Mouse (Mus musculus): ENCODE measurements around the gene Nfib. TPM values are rescaled to one million over a fixed set of nuclear protein-coding genes. Genes with fewer than 3 reads are reported as not detected.

Nfib gene
- total and polyA plus RNA-seq, 3 experiments, result 0.04 to 0.11 (median 0.09) TPM

DNA sequence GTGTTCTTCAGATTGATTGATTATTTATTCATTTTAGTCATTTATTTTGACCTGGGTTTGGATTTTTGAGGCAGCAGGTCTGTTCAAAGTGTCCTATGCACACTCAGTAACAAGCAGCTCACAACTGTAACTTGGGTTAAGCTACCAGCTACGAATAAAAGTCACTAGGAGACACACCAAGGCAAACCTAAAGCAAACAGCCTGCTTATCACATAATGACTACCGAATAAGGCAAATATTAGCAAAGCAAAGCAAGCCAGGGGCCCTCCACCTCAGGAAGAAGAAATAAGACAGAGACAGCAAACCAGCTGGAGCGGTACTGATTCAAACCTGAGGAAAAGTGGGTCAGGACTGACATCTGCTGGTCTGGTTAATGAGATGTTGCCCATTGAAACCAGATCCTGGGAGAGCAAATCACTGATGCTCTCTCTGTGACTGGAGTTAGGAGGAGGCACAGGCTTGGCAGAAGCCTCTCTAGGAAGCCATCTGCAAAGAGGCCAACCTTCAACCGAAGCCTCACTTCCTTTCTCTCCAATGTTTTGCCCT, 116.1 kb downstream of the Nfib start (continued):
- TF ChIP-seq SMC3 (IDR thresholded peaks at IDR 0.05; ENCODE audit: low read depth, low read length), result peak; percentile 64
- TF ChIP-seq E2F4 (IDR thresholded peaks at IDR 0.05; ENCODE audit: insufficient replicate concordance, low read depth, low read length), result no peak
- no peak for TF ChIP-seq POLR2A (IDR thresholded peaks at IDR 0.05; ENCODE audit: low read depth, low read length)
- TF ChIP-seq MAX (IDR thresholded peaks at IDR 0.05; ENCODE audit: low read length), result no peak
- TF ChIP-seq ELF1 (IDR thresholded peaks at IDR 0.05; ENCODE audit: low read depth, low read length), result no peak
- TF ChIP-seq MAFK (IDR thresholded peaks at IDR 0.05; ENCODE audit: insufficient replicate concordance, low read length), result no peak

DNA sequence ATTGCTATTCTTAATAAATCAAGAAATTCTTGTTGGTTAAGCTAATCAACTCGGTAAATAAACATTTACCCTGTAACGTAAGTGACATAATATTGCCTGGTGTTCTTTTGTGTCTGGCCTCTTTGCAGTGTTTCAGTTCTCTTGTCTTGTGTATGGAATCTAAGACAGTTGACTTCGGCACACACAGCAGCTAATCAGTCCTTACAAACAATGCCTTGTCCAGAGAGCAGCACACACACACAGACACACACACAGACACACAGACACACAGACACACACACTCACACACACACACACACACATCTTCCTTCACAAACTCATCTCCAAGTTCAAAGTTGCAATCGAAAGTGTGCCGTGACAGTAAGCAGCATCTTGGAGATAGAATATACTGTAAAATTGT, 116.8 kb downstream of the Nfib start:
- in situ Hi-C loops (cut with MboI; ENCODE audit: low pct_ligation_motif_present, low pct_unique_long_range_greater_than_20kb, low sequenced_read_pairs), result no loop called here
- Histone ChIP-seq H3K4me3 (replicated peaks in 1 of 3; ENCODE audit: low read depth in 2 of 3, low read length in 2 of 3, poor library complexity in 1 of 3) (no peak overlapping the region), H3K9ac (ENCODE audit: insufficient read depth, low read depth) (no peak overlapping the region), H3K79me2 (replicated peaks; ENCODE audit: control insufficient read depth, extremely low read depth, insufficient read depth, poor library complexity, severe bottlenecking) (no peaks in the 10 kb centered on the region), H3K4me1 (ENCODE audit: control insufficient read depth in 1 of 2, insufficient read depth in 2 of 2) (peaks cover 3 to 6% of the 10 kb centered on the region in 2 experiments; a peak in 3 of 4 replicates), H3K27me3 (replicated peaks) (no peaks in the 10 kb centered on the region), H3K9me3 (replicated peaks; ENCODE audit: low read length) (no peaks in the 10 kb centered on the region), H3K36me3 (replicated peaks in 1 of 2; ENCODE audit: control insufficient read depth in 1 of 2, insufficient read depth in 1 of 2, low read length in 1 of 2) (no peaks in the 10 kb centered on the region), H3K27ac (ENCODE audit: insufficient read depth, low read depth) (no peak overlapping the region), H3K4me2 (ENCODE audit: insufficient read depth, low read depth, poor library complexity, severe bottlenecking) (no peak overlapping the region; the same call in 1 of the 2 replicates)
- TF ChIP-seq CHD2 (IDR thresholded peaks at IDR 0.05; ENCODE audit: low read length) (no peak), USF2 (conservative IDR thresholded peaks at IDR 0.05; ENCODE audit: low read depth, low read length) (no peak), ZKSCAN1 (IDR thresholded peaks at IDR 0.05; ENCODE audit: borderline replicate concordance, low read depth, low read length) (no peak), HCFC1 (IDR thresholded peaks at IDR 0.05; ENCODE audit: low read depth, low read length) (no peak), ELF1 (IDR thresholded peaks at IDR 0.05; ENCODE audit: low read depth, low read length) (no peak), KAT2A (IDR thresholded peaks at IDR 0.05; ENCODE audit: insufficient replicate concordance, low read length) (no peak), TBP (conservative IDR thresholded peaks at IDR 0.05; ENCODE audit: low read depth, low read length) (no peak), MYC (IDR thresholded peaks at IDR 0.05; ENCODE audit: low read depth, low read length) (no peak), USF1 (IDR thresholded peaks at IDR 0.05; ENCODE audit: low read depth, low read length) (no peak), PAX5 (IDR thresholded peaks at IDR 0.05; ENCODE audit: low read length) (no peak), ZMIZ1 (IDR thresholded peaks at IDR 0.05; ENCODE audit: low read depth, low read length) (no peak), TCF12 (IDR thresholded peaks at IDR 0.05; ENCODE audit: low read depth, low read length) (no peak), NRF1 (IDR thresholded peaks at IDR 0.05; ENCODE audit: low read depth, low read length) (no peak), SMC3 (IDR thresholded peaks at IDR 0.05; ENCODE audit: low read depth, low read length) (no peak), CTCF (conservative IDR thresholded peaks at IDR 0.05 in 1 of 2, IDR thresholded peaks at IDR 0.05 in 1 of 2; ENCODE audit: low read depth in 2 of 2, low read length in 2 of 2) (no peak)
- dilution Hi-C loops (cut with MboI; ENCODE audit: extremely low pct_ligation_motif_present, extremely low pct_unique_long_range_greater_than_20kb, low sequenced_read_pairs), result no loop called here
- DNase-seq (ENCODE audit: extremely low read depth), result no peak

Data from CH12.LX (cell line).